Mouse (Mus musculus) limb, embryonic 12.5 days (tissue): ENCODE data around the gene Sae1. TPM values are rescaled to one million over a fixed set of nuclear protein-coding genes. Genes with fewer than 3 reads are reported as not detected.

Experiments
- ATAC-seq: fragments of 200-750 bp; cut with Nextera tagmentation; 2 replicates; pipeline ENCODE4 v1.8.0; 2017; ENCODE audit warnings: low read depth, moderate TSS enrichment; ENCODE audit not compliant: insufficient number of reproducible peaks, insufficient read depth, low FRiP score, low TSS enrichment
- H3K27ac ChIP-seq: fragments of 300-500 bp; sonication (generic); 2 replicates; pipeline ENCODE4 v1.5.1; 2016; ENCODE audit warnings: mild to moderate bottlenecking, moderate library complexity
- H3K27me3 ChIP-seq: fragments of 300-500 bp; sonication (generic); 2 replicates; pipeline ENCODE4 v1.6.1; 2016; ENCODE audit warnings: mild to moderate bottlenecking, moderate library complexity
- H3K36me3 ChIP-seq: fragments of 300-500 bp; sonication (generic); 2 replicates; pipeline ENCODE4 v1.6.1; 2016; ENCODE audit warnings: mild to moderate bottlenecking, moderate library complexity
- H3K4me1 ChIP-seq: fragments of 300-500 bp; sonication (generic); replicated peaks from 2 replicates; pipeline ENCODE4 v1.6.1; 2016
- H3K4me2 ChIP-seq: fragments of 300-500 bp; sonication (generic); 2 replicates; pipeline ENCODE4 v1.6.1; 2016; ENCODE audit warnings: mild to moderate bottlenecking, moderate library complexity
- H3K4me3 ChIP-seq: fragments of 300-500 bp; sonication (generic); replicated peaks from 2 replicates; pipeline ENCODE4 v1.5.1; 2016; ENCODE audit warnings: mild to moderate bottlenecking
- H3K9ac ChIP-seq: fragments of 300-500 bp; sonication (generic); replicated peaks from 2 replicates; pipeline ENCODE4 v1.6.1; 2016; ENCODE audit warnings: mild to moderate bottlenecking, moderate library complexity
- H3K9me3 ChIP-seq: fragments of 300-500 bp; sonication (generic); 2 replicates; pipeline ENCODE4 v1.6.1; 2016; ENCODE audit warnings: mild to moderate bottlenecking, moderate library complexity
- WGBS: fragments of 180-500 bp; shearing (Covaris S2); methylation state at CpG from one replicate; pipeline ENCODE4 v1.1.7; 2016; 5-methylcytosine and 5-hydroxymethylcytosine counted together
- polyA plus RNA-seq: library from polyadenylated mRNA; unstranded; fragments of >200 nt; fragmentation: Nextera tagmentation; extraction: Ambion mirVana; gene quantifications from 2 replicates; pipeline ENCODE4 v1.2.1, GENCODE M21; 2016

The Sae1 gene
- polyA plus RNA-seq, 1 experiment from 2014 or later, result 415 TPM

- H3K4me3 ChIP-seq, result peak overlapping the region; percentile 78
- peaks cover 14% of the 10 kb centered on the region for H3K27me3 ChIP-seq
- H3K27ac ChIP-seq, result peak overlapping the region; percentile 86
- H3K36me3 ChIP-seq, result peaks cover 28% of the 10 kb centered on the region
- under 1% methylated on average over 41 of the region's 46 CpGs for WGBS
- ATAC-seq, result peak; percentile 73
- no peaks in the 10 kb centered on the region for H3K9me3 ChIP-seq
- H3K4me1 ChIP-seq, result peaks cover 22% of the 10 kb centered on the region
- H3K4me2 ChIP-seq, result peak overlapping the region; percentile 72
- H3K9ac ChIP-seq, result peak overlapping the region; percentile 83
Observed at GRCm38 (mm10) chr7:16272681-16273080, 114.9 kb downstream of the Sae1 start.

- Histone ChIP-seq H3K36me3 (peaks cover 12% of the 10 kb centered on the region), H3K27ac (no peak overlapping the region), H3K4me1 (peaks cover 22% of the 10 kb centered on the region), H3K9me3 (0 out of 2 replicates have a peak, but pooled peaks cover 1% of the 10 kb centered on the region), H3K4me2 (no peak overlapping the region), H3K4me3 (no peak overlapping the region), H3K9ac (no peak overlapping the region; the same call in 1 of the 2 replicates), H3K27me3 (peaks cover 14% of the 10 kb centered on the region)
- ATAC-seq, result no peak
- WGBS, result 83% methylated on average over 1 of the region's 1 CpGs
Observed at GRCm38 (mm10) chr7:16271139-16271538, 116.5 kb downstream of the Sae1 start.

Other genes starting within 250 kb of the Sae1 start
- gene Meis3, start 212.7 kb downstream of the Sae1 start, polyA plus RNA-seq, result 7.7 and 9.4 TPM in 2 replicates
- gene Dhx34, start 165.8 kb downstream of the Sae1 start, polyA plus RNA-seq, result 14.7 and 17.4 TPM in 2 replicates
- 0.10 TPM in 1 of 2 replicates, not detected in the other for gene C5ar2, start 143.7 kb downstream of the Sae1 start, polyA plus RNA-seq
- 0.45 and 0.91 TPM in 2 replicates for gene C5ar1, start 128.3 kb downstream of the Sae1 start, polyA plus RNA-seq
- gene Inafm1, start 114.2 kb downstream of the Sae1 start, polyA plus RNA-seq, result 13.9 and 17.6 TPM in 2 replicates
- 43.1 and 44.7 TPM in 2 replicates for gene Ccdc9, start 101.0 kb downstream of the Sae1 start, polyA plus RNA-seq
- gene Bbc3, start 79.4 kb downstream of the Sae1 start, polyA plus RNA-seq, result 8.2 and 9.3 TPM in 2 replicates
- 26.3 and 26.8 TPM in 2 replicates for gene Zc3h4, start 13.1 kb upstream of the Sae1 start, polyA plus RNA-seq
- gene Tmem160, start 65.0 kb upstream of the Sae1 start, polyA plus RNA-seq, result 59.7 and 62.0 TPM in 2 replicates
- gene Npas1, start 89.9 kb upstream of the Sae1 start, polyA plus RNA-seq, result 0.42 and 0.44 TPM in 2 replicates
- gene Arhgap35, start 227.2 kb upstream of the Sae1 start, polyA plus RNA-seq, result 25.6 and 30.3 TPM in 2 replicates